Mouse (Mus musculus): ENCODE results near the gene Clcn1. TPM values are rescaled to one million over a fixed set of nuclear protein-coding genes. Genes with fewer than 3 reads are reported as not detected.

The Clcn1 gene
- 8.6 and 8.9 TPM in 2 replicates for polyA plus RNA-seq (2012; rRNA removed)

DNA sequence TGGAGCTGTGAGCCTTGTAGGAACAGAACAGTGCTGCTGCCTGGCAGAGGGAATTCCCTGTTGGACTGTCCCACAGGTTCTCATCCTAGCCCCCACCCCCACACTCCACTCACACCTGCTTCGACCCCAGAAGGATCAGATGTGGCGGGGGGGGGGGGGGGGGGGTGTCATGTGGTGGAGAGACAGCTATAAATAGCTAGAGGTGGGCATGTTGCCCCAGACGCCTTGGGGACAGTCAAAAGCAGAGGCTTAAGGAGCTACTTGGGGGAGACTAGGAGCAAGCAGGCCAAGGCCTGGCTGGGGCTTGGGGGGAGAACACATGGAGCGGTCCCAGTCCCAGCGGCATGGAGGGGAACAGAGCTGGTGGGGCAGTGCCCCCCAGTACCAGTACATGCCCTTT lies at the start of gene Clcn1:
TSS of gene Clcn1 (plus strand) at position 238 of the 400 bp plus-strand sequence.

DNA sequence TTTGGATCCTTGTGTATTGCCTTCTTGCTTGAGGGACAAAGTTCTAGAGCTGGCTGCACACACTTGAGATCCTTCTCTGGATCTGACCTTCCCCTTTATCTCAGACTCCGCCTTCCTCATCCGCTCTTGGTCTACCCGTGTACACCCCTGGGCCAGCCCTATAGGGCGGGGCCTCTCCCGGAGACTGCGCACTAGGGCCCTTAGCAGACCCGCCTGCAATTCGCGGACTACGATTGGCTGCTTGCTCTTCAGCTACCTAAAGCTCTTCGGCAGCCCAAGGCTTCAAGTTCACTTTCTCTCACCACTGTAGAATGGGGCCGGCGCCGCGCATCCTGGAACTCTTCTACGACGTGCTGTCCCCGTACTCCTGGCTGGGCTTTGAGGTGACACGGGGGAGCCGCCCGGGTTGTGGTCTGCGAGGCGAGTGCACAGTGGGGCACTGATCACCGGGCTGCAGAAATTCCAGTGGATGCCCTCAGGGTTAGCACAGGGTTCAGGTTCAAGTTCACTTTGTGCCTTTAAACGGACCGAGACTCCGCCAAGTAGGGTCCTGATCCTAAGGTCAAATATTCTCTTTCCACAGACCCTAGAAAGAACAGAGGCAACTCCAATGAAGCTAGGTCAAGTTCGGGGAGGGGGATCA lies 40.7 kb upstream of the Clcn1 start, which contains the start of gene Gstk1:
TSS of gene Gstk1 (plus strand) at position 225 of the 643 bp plus-strand sequence.

DNA sequence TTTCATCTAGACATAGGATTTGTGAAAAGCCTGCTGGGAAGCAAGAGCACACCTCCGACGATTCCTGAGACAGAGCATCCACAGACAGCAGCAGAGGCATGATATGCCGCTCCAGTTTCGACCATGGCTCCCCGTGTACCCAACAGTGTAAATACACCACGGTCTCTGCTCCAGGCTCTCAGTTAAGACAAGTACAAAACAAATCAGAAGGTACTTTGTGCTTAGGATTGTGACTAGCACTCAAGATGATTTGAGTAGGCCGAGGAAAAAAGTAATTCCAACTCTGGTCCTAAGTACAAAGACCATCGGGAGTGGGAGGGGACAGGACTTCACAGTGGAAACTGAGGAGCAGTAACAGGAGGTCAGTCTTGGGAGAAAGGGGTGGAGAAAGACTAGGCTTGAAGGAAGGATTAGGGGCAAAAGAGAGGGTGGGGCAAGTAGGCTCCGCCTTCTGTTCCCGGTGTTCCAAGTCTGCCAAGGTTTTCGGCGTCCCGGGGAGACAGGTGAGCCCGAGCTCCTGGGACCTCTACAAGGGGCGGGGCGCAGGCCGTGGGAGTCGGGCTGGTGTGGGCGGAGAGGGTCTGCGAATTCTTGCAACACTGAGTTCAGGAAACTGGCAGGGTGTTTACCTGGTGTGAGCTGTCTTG lies 24.8 kb upstream of the Clcn1 start, which contains the start of gene Tmem139:
TSS of gene Tmem139 (plus strand) at position 447 of the 647 bp plus-strand sequence.

DNA sequence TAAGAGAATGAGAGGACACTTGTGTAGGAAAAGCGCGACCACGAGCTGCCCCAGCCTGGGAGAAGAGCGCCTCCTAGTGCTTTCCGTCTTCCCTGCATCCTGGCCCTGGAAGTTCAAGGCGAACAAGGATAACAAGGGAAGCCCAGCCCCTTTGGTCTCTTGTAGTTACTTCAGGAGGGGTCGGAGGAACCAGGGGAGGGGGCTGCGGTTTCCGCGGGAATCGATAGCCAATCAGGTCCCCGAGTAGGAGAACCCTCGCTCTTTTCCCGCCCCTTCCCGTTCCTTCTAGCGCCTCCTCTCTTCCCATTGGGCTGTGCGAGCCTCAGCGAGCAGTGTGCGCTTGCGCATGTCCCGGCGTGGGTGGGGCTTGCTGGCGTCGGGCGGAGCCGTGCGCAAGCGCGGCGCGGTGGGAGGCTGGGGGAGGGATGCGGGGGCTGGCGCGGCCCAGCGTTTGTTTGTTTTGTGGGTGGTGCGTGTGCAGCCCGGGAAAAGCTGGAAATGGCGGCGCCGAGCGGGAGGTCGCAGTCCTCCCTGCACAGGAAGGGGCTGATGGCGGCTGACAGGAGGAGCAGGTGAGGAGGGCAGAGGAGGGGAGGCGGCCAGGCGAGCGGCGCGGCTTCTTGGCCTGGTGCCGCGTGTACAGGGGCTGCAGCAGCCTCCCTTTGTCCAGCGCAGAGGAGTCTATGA lies 21.7 kb upstream of the Clcn1 start, which contains the start of gene Casp2:
TSS of gene Casp2 (plus strand) at position 360 of the 687 bp plus-strand sequence.

DNA sequence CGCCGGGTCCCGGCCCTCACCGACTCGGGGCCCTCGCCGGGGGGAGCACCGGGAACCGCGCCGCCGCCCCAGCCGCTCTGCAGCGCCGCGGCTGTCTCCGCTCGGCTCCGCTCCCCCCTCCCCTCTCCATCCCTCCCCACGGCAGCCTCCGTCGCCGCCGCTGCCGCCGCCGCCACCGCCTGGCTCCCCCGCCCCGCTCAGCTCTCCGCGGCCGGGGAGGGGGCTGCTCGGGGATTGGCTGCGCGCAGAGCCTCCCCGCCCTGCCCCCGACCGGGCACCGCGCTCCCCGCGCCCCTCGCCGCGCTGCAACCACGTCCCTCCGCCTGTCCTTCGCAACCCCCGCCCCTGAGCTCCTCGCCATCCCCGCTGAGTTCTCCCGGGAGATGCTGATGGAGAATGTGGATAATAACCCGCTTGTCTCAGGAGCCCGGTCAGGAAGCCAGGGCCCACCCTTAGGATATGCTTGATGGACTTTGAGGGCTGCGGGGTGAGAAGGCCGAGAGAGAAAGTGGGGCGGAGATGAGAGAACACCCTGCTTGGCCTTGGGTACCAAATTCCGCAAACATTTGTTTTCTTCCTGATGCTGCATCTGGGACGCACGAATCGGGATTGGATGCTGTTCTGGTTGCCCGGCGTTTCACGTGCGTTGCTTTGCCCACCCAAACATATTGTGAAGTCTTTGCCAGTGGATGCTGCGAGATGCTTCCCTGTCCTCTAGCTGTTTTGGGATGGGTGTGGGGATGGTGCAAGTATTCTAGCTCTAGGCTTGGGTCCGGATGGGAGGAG lies 38.2 kb downstream of the Clcn1 start, which contains the start of gene Fam131b:
TSS of gene Fam131b (minus strand) at position 162 of the 786 bp plus-strand sequence.

DNA sequence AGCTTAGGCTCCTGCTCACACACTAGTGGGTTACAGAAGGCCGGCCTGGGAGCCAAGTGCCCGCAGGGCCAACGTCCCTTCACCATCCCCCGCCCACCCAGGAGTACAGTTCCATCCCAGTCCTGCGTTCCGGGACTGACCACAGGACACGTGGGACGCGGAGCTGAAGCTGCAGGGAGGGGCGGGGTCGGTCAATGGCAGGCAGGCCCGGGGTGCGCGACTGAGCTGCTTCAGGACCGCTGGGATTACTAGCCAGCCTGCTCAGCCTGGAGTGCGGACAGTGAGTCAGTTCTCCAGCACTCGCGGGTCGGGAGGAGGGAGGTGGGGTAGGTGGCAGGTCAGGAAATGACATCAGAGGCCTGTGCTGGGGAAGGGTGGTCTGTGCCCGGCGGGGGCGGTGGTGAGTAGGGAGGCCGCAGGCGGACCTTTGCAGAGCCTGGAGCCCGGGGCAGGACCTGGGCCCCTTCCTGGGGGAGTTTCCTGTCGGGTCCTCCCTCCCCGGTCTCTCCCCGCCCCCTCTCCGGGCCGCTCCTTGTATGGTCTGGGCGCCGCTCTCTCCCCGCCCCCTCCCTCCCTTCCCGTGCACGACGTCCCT lies 63.0 kb downstream of the Clcn1 start, which contains the start of gene Zyx:
TSS of gene Zyx (plus strand) at position 205 of the 595 bp plus-strand sequence.

Other genes with a start within 250 kb of the Clcn1 start
- not detected in 2 replicates for gene Sva, start 248.3 kb upstream of the Clcn1 start, polyA plus RNA-seq (2012; rRNA removed)
- not detected in 2 replicates for gene Tas2r139, start 145.7 kb upstream of the Clcn1 start, polyA plus RNA-seq (2012; rRNA removed)
- not detected in 2 replicates for gene Tas2r144, start 71.4 kb upstream of the Clcn1 start, polyA plus RNA-seq (2012; rRNA removed)
- gene Gstk1, start 40.8 kb upstream of the Clcn1 start, polyA plus RNA-seq (2012; rRNA removed): 8.2 and 10.8 TPM in 2 replicates
- 0.16 and 0.18 TPM in 2 replicates for gene Tmem139, start 24.7 kb upstream of the Clcn1 start, polyA plus RNA-seq (2012; rRNA removed)
- 59.8 and 62.0 TPM in 2 replicates for gene Casp2, start 21.7 kb upstream of the Clcn1 start, polyA plus RNA-seq (2012; rRNA removed)
- 46.9 and 48.4 TPM in 2 replicates for gene Fam131b, start 38.0 kb downstream of the Clcn1 start, polyA plus RNA-seq (2012; rRNA removed)
- gene Zyx, start 62.9 kb downstream of the Clcn1 start, polyA plus RNA-seq (2012; rRNA removed): 43.5 and 43.8 TPM in 2 replicates
- 0.52 and 0.90 TPM in 2 replicates for gene Epha1, start 86.6 kb downstream of the Clcn1 start, polyA plus RNA-seq (2012; rRNA removed)
- not detected in 2 replicates for gene Tas2r143, start 113.6 kb downstream of the Clcn1 start, polyA plus RNA-seq (2012; rRNA removed)
- gene Tas2r135, start 118.7 kb downstream of the Clcn1 start, polyA plus RNA-seq (2012; rRNA removed): 0.05 TPM in 1 of 2 replicates, not detected in the other
- not detected in 2 replicates for gene Tas2r126, start 147.8 kb downstream of the Clcn1 start, polyA plus RNA-seq (2012; rRNA removed)
- gene Olfr458, start 178.5 kb downstream of the Clcn1 start, polyA plus RNA-seq (2012; rRNA removed): not detected in 2 replicates
- not detected in 2 replicates for gene Olfr457, start 189.7 kb downstream of the Clcn1 start, polyA plus RNA-seq (2012; rRNA removed)
- gene Olfr456, start 200.5 kb downstream of the Clcn1 start, polyA plus RNA-seq (2012; rRNA removed): not detected in 2 replicates